Mouse (Mus musculus): Measurements from ENCODE around the gene Cox5b.
A peak's percentile ranks its signal among the peaks of the same experiment; 100 is the strongest.
"Not testable (repeated sequence)": the region's sequence is repeated elsewhere in the genome, so short reads cannot be mapped to it uniquely, and the experiment has no call there.

The Cox5b gene

GRCm38 (mm10) chr1:36691271-36692155 is at the start of gene Cox5b:
Gene Cox5b, plus strand, starts transcription at chr1:36691449.
- peak; percentile 94 for ATAC-seq (ENCODE audit: low TSS enrichment)

DNA sequence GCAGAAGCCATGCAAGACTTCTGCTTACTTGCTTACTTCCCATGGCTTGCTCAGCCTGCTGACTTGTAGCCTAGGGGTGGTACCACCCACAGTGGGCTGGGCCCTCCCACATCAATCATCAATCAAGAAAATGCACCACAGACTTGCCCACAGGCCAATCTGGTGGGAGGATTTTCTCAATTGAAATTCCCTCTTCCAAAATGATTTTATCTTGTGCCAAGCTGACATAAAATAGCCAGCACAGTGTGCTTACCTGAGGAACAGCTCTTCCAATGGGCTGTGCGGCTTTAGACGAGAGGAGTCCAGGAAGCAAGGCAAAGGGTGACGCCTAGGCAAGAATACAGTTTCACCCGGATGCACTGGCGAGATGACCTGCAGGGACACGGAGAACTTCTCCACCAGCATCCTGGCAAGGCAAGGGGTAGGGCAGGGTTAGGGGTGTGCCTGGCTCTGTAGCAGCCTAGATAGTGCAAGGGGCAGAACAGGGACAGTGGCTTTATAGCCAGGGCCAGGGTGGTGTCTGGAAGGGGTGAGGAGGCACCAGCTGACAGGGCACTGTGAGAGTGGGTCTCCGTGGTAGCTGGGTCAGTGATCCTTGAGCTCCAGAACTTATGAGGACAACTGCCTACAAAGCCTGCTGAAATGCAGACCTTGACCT is 47.2 kb upstream of the Cox5b start:
- no peak for ATAC-seq (ENCODE audit: low TSS enrichment)

DNA sequence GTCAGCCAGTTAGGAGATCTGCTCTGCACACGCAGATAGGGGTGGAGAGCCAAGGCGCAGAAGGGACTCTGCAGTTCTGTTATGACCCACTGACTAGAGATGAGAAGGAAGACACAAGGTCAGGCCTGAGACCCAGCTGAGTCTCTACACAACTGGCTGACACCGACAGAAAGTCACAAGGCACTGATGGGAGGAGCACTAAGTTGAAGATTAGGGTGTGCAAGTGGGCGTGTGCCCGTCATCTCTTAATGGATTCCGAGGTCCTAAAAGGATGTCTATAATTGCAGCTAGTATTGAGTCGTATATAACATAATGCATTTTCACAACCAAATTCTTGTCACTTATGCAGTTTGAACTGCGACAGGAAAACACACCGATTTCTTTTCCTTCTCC is 46.6 kb upstream of the Cox5b start:
- ATAC-seq (ENCODE audit: low TSS enrichment) = no peak

- no peak for ATAC-seq (ENCODE audit: low TSS enrichment)
These were observed 45.0 kb upstream of the Cox5b start for GRCm38 (mm10) chr1:36646285-36646684.

- ATAC-seq (ENCODE audit: low TSS enrichment) = no peak
These were observed 43.6 kb upstream of the Cox5b start for GRCm38 (mm10) chr1:36647631-36648030.

DNA sequence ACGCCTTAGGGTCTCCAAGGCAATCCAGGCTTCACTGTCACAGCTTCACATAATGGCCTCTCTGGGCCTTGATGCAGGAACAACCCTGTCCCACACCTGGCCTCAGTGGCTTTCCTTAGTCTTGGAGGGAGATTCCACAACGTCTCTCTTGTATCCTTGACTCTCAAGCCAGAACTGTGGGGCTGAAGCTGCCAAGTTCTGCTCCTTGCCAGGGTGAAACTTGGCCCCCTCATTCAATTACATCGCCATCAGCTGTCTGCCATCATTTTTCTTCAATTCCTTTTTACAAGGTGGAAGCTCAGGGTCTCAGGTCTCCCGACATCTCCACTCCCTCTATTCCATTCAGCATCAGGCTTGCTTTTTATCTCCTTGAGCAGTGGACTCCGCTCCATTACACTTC is 36.2 kb upstream of the Cox5b start:
- no peak for ATAC-seq (ENCODE audit: low TSS enrichment)

- no peak for ATAC-seq (ENCODE audit: low TSS enrichment)
These were observed 35.0 kb upstream of the Cox5b start for GRCm38 (mm10) chr1:36656233-36656632.

- ATAC-seq (ENCODE audit: low TSS enrichment) = no peak
These were observed 33.4 kb upstream of the Cox5b start for GRCm38 (mm10) chr1:36657658-36658415.

DNA sequence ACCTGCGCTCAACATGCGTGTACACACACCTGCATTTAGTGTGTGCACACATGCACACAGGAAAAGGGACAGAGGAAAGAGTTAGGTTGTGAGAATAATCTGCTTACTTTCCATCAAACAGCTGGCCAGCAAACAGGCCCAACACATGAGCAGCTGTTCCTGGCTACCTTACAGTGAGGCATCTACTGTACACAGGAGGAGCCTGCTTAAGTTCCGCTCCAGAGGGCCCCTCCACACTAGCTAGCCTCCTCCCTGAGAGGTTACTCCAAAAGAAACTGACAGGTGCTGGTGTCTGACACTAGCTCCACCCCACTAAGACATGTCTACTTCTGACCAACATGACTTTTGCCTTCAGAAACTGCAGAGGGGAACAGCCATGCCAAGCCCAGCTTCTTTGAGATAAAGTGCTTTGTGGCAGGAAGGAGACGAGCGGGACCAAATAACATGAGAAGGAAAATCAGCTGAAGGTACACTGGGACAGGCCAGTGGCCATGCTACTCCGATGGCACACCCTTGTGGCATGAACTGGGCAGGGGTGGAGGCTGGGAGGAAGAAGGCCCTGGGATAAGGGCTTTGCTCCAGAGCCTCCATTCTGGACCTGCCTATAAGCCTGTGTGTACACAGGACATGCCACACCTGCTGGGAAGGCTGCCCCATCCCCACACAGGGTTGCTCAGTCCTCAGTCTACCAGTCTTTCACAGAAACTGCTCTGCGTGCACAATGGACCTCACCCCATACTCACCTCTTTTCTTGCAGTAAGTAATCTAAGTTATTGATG is 32.4 kb upstream of the Cox5b start:
- ATAC-seq (ENCODE audit: low TSS enrichment) = no peak

DNA sequence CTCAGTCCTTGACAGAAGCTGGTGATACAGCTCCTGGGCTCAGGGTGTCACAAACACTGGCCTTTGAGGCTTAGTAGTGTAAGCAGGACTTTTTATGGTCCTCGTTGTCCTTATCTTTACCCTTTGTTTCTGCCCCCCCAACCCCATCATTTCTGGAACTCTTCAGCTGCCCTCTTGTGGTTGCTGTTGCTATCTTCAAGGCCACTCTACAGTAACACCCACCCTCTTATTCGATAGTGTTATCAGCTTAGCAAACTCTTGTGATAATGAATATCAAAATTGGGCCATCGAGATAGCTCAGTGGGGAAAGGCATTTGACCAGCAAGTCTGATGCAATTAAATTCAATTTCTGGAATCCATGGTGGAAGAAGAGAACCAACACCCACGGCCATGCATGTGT is 26.8 kb upstream of the Cox5b start:
- ATAC-seq (ENCODE audit: low TSS enrichment) = no peak

GRCm38 (mm10) chr1:36665165-36665723 is 26.0 kb upstream of the Cox5b start:
- no peak for ATAC-seq (ENCODE audit: low TSS enrichment)

GRCm38 (mm10) chr1:36665934-36666333 is 25.3 kb upstream of the Cox5b start:
- ATAC-seq (ENCODE audit: low TSS enrichment) = no peak

- not testable (repeated sequence) for ATAC-seq (ENCODE audit: low TSS enrichment)
These were observed 23.2 kb upstream of the Cox5b start for GRCm38 (mm10) chr1:36668007-36668406.

GRCm38 (mm10) chr1:36670256-36670655 is 21.0 kb upstream of the Cox5b start:
- no peak for ATAC-seq (ENCODE audit: low TSS enrichment)

- no peak for ATAC-seq (ENCODE audit: low TSS enrichment)
These were observed 20.0 kb upstream of the Cox5b start for GRCm38 (mm10) chr1:36671260-36671659.

DNA sequence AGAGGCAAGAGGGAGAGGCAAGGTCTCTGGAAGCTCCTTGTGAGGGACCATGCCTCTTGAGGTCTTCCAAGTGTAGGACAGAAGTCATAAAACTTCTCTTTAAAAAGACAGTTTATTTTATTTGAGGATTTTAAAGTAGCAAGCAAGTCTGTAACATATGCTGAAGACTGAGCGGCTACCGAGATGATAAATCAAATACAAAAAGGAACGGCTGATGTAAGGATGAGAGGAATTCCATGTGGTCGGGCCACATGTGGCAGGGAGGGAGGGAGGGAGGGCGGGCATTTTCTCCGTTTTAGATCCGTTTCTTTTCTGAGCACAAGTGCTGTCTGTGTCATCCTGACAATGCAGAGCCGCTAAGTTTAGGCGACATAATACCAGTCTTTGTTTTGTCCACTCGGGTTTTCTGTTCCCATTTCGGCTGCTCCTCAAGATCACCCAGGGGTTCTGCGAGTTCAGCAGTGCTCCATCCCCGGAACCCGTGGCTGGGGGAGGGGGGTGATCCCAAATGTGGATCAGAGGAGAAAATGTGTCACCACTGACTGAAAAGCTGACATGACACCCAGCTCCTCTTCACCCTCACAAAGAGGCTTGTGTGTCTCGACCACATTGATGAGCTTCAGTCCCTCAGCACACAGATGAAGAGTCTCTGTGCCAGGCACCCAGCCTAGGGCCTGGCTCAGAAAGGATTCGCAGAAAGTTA is 18.4 kb upstream of the Cox5b start:
- ATAC-seq (ENCODE audit: low TSS enrichment) = 0 out of 2 replicates have a peak, but pooled peaks have one; percentile 31

GRCm38 (mm10) chr1:36674936-36675335 is 16.3 kb upstream of the Cox5b start:
- no peak for ATAC-seq (ENCODE audit: low TSS enrichment)

DNA sequence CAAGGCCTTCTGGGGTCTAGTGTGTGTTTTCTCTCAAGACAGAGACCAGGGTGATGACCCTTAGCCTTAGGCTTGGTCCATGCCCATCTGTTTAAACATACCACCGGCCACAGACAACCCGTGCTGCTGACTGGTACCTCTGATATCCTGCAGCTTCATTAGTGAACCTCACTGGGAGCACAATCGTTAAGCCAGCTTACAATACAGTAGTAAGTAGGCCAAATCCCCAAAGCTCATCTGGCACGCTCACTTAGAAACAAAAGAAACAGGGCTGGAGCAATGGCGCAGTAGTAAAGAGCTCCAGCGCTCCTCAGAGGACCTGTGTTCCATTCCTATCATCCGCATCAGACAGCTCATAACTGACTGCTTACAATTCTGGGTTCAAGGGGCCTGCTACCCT is 10.4 kb upstream of the Cox5b start:
- ATAC-seq (ENCODE audit: low TSS enrichment) = no peak

DNA sequence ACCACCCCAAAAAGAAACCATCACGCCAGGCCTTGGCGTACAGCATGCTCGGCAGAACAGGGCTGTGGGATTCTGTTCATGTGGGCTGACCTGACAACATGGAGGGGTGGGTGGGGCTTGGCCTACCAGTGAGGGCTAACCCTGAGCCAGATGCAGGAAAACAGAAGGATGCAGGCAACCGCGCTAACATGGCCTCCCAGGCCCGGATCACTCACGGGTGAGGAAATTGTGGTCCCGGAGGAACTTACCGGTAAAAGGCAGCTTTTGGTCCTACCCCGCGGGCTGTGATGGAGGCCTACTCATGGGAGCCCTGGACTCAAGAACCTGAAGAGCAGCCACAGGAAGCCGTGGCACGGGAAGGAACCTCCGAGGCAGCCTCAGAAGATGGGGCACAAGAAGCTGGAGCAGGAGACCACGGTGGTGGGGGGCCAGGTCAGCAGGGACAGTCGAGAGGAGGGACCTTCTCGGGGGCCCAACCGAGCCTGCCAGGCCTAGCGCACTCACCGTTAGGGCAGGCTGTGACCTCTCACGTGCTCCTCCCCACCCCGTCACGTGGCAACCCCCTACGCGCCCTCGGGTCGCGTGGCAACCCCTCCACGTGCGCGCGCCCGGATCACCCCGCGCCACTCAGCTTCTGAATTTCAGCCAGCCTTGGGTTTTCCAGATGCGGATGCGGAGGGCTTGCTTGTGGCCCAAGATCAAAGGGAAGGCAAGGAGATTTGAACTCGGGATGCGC is 8.5 kb upstream of the Cox5b start, which contains the start of gene Fam178b:
Gene Fam178b (minus strand): TSS at position 564 of the 736 bp plus-strand sequence.
- no peak for ATAC-seq (ENCODE audit: low TSS enrichment)
